Mouse (Mus musculus) frontal cortex, adult (tissue): ENCODE data around the gene Rb1.

Experiments used
- ATAC-seq: cut with Nextera tagmentation; 2 replicates; pipeline ENCODE4 v1.9.2; 2017; ENCODE audit warnings: mild to moderate bottlenecking, moderate library complexity, mixed read lengths; ENCODE audit not compliant: low TSS enrichment

Gene Rb1

DNA sequence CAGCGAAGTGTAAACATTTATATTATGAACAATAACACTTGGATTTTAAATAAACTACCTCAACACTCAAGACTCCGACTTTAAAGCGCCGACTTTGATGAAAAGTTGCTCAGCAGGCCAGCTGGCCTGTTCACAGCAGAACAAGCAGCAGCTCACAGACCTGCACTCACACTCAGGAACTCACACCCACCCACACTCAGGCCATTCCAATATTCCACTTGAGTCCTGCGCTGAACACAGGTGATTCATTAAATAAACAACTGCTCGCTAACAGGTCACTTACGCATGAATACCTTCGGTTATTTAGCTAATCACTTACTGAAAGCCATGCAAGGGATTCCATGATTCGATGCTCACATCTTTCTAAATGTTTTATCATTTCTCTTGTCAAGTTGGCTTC is 63.4 kb downstream of the Rb1 start:
- ATAC-seq: no peak

DNA sequence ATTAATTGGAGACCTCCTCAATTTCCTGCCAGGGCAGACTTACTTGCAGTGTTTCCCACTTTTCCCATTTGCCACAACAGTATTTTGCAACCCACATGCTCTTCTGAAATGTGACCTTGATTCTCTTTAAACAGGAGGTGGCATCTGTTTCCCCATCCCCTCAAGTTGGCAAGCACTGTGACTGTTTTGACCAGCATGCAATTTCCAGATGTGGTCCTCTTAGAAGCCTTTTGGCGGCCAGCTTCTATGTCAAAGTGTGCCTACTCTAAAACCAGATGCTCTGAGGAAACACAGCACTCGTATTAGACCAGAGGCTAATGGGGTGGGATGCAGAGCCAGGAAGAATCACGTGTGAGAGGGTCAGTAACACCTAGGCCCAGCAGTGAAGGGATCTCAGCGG is 67.4 kb downstream of the Rb1 start:
- no peak for ATAC-seq

DNA sequence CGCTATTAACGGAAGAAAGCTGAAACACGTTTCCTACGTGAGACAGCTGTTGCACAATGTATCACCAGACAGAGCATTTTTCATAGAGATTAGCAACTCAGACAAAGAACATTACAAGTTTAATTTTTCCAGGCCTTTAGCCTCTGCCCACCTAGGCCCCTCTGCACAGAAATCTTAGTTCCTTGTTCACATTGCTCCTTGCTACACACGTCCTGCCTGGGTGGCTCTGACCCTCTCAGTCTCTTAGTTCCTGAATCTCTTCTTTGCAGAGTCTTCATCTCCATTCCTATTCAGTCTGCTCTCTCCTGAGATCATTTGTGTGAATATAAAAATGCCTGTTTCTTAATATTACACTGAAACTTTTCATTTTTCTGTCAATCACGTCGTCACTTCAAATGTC is 68.3 kb downstream of the Rb1 start:
- ATAC-seq: no peak

DNA sequence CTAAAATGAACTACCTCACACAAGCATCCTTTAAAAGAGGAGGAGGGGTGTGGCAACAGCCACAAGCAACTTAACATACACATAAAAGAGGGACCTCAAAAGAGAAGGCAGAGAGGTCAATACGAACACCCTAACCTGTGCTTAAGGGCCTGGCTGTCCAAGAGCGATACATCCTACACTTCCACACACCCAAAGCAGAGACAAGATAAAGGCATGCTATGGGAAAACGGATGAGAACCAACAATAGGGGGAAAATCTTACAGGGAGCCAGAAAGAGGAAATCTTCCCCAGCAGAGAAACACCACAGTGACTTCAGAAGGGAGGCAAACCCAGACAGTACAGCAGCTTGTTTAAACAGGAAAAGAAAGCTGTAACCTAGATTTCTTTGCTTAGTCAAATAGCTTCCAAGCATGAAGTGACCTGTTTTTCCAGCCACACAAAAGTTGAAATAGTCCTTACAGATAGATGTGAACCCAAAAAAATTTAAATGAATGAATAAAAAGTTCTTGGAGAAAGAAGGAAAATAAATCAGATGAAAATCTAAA is 70.1 kb downstream of the Rb1 start:
- peak; percentile 79 for ATAC-seq

DNA sequence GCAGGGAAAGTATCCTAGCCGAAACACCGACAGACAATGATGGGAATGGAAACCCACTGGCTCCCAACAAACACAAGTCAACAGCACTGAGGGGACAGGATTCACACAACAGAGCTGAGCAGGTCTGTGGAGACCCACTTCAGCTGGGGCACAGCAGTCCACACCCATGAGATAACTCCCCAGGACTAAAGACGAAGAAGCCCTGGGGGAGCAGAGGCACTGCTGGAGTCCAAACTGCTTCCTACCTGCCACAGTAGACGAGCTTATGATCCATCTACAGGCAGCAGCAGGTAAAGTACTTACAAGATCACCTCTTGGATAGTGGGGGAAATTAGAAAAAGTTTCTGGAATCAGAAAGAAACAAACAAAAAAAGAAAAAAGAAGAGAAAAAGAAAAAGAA is 71.2 kb downstream of the Rb1 start:
- no peak for ATAC-seq

DNA sequence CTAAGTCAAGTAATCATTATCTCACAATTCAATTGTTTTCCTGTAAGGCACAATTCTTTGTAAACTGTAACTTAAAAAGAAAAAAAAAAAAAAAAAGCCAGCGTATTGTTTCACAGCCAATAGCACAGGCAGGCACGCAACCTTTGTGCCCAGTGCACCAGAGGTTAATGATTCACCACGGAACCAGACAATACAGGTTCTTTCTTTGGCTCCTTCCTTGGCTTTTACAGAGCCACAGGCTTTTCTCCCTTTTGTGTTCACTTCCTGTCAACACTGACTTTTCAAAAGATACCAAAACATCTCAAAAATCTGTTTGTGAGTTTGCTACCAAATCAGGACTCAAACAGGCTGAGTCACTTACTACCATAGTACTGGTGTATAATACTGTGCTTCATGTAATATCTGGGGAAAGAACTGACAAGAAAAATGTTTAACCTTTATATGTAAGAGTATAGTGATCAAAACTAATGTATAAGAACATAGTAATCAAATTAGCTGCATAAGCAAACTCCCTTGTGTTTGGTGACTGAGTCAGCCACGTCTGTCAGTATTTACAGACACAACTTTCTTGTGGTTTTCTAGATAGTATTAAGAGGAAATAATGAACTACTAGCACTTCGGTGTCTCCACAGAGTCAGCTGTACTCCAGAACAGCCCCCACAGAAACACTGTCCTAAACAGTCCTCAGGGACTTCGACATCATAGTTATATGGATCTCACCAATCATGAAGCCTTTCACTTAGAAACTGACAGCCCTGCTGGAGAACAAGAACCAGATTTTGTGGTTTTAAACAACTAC is 72.0 kb downstream of the Rb1 start:
- ATAC-seq: no peak

DNA sequence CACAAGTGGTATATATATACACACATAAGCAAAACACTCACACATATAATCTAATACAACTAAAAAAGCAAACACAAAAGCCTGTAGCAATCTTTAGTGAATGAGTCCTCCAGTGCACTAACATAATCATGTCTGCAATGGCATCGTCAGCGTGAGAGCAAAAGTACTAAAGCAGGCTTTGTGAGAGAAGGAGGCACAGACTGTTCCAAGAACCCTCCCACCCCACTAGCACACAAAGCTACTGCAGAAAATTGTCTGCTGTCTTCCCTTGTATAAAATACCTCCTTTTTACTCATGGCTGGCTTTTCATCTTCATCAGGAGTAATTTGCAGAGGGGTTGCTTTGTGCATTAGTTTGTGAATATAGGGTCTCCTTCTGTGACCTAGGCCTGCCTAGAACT is 73.3 kb downstream of the Rb1 start:
- ATAC-seq: peak; percentile 87

DNA sequence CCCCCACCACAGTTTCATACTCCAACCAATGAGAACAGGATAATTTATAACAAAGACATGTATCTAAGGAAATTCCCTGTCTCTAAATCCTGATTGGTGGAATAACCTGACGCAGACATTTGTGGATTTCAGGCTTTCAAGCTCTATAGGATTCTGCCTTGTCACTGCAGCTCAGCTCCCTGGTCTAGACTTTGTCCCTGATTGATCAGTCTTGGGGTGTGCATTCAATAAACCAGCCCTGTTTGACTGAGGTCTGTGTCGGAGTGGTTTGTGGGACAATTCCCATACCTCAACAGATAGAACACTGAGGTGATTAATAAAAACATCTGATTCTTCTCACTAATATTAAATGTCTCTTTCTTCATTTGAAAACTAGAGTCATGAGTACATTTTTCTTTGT is 75.6 kb downstream of the Rb1 start:
- ATAC-seq: no peak

DNA sequence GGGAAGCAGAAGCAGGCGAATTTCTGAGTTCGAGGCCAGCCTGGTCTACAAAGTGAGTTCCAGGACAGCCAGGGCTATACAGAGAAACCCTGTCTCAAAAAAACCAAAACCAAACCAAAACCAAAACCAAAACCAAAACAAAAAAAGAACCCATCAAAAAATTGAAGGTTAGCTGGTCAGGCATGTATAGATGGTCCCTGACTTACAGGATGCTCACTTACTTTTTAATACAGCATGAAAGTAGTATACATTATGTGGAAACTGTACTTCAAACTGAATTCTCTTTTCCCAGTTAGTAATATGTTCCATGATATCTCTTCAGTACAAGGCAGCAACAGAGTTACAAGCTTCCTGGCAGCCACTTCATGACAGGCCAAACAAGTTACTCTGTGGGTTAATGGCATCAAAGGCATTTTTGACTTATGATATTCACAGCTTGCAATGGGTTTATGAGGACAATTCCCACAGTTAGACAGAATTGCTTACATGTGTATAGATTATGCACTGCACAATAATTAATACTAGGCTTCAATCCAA is 81.5 kb downstream of the Rb1 start:
- ATAC-seq: no peak

DNA sequence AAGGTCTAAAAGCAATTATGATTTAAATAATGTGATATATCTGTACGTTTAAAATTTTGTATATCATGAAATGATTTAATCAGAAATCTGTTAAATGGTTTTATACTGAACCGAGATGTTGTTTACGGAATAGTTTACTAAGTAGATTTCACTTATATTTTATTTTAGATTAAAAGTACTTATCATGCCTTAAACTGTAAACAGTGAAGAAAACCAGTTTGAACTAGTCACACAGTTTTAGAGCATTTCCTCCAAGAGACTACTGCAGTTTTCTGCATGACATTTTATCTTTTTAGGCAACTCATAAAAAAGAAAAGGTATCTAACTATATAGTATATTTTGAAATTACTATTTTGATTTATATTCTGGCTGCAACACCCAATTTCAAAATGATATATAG is 85.8 kb downstream of the Rb1 start:
- no peak for ATAC-seq

DNA sequence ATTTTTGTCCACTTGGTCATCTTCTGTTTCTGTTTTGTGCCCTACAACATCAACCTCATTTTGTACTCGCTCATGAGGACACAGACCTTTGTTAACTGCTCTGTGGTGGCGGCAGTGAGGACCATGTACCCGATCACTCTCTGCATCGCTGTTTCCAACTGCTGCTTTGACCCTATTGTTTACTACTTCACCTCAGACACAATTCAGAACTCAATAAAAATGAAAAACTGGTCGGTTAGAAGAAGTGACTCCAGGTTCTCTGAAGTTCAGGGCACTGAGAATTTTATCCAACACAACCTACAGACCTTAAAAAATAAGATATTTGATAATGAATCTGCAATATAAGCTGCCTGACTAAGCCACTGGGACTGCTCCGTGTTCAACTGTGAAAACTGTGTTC is 86.3 kb downstream of the Rb1 start:
- ATAC-seq: no peak

DNA sequence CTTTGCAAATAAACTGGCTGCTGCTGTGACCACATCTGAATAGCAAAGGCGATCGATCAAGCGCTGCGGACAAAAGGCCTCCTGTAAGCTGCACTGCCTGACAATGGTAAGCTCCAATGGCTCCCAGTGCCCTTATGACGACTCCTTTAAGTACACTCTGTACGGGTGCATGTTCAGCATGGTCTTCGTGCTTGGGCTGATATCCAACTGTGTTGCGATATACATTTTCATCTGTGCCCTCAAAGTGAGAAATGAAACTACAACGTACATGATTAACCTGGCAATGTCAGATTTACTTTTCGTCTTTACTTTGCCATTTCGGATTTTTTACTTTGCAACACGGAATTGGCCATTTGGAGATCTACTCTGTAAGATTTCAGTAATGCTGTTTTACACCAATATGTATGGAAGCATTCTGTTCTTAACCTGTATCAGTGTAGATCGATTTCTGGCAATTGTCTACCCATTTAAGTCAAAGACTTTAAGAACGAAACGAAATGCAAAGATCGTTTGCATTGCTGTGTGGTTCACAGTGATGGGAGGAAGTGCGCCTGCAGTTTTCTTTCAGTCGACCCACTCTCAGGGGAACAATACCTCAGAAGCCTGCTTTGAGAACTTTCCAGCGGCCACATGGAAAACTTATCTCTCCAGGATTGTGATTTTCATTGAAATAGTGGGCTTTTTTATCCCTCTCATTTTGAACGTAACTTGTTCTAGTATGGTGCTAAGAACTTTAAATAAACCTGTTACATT is 86.9 kb downstream of the Rb1 start:
- ATAC-seq: peak; percentile 61; the same call in 1 of the 2 replicates

DNA sequence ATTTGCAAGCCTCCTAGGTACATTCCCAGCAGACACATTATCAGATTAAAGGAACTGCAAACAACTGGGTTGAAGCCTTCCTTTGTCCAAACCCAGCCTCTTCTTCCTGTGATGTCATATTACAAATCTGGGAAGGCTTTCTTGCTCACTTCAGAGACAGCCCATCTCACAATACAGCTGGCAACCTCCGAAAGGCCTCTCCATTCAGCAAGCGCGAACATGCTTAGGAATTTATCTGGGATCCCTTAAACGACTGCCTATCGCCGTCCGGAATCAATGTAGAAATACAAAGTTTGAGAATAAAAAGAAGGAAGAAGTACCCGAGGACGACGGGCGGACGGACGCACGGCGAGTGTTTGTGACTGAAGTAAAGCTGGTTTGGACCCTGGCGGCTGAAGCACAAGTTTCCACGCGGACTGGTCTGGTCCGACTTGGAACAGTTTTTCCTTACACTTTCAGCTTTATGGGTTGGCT is 87.7 kb downstream of the Rb1 start, which contains the start of gene Lpar6:
Gene Lpar6 (plus strand): TSS at position 48 of the 474 bp plus-strand sequence.
- ATAC-seq: peak; percentile 86

DNA sequence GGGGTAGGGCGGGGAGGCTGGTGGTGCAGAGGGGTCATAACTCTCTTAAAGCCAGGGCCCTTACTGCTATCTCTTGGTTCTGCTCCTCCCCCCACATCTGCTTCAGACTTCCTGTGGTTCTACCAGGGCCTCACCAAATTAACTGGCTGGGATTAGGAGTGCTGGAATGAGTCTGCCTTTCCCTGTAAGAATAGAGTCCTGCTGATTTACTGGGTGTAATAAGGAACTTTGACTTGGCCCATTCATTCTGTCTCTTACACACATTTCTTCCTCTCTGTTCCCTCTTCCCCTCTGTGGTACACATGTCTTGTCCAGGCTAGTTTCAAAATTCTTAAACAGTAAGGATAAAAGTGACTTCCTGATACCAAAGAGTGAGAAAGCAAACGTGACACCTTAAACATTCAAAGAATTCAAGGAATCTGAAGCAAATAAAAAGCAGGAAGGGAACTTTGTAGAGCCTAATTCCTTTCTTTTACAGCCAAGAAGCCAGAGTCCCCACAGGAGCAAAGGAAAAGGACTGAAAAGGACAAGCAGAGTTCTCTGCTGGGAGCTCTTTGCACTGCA is 91.1 kb downstream of the Rb1 start:
- ATAC-seq: no peak

DNA sequence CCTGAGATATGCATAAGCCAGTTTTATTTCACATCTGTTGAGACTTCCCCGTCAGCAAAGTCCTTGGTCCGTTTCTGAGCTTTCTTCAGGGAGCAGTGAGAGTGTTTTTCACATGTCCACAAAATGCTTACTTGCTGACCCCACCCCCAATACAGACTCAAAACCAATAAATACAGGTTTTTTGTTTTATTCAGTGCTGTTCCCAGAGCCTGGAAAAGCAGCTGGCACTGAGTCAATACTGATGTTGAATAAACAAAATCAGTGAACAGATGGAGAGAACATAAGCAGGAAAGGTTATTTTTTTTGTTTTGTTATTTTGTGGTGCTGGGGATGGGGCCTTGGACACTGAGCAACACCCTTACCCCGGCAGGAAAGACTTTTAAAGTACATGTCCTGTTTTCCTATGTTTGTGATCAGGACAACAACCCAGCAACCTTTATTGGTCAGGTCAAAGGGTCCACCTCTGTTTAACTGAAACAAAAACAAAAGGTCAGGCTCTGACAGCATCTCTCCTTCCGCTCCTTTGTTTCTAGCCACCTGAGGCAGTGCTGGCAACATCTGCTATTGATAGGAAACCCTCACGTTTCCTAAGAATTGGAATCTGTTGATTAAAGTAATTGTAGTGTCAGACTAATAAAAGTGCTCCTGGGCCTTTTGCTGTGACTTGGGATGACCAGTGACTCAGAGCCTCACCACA is 94.2 kb downstream of the Rb1 start:
- no peak for ATAC-seq

DNA sequence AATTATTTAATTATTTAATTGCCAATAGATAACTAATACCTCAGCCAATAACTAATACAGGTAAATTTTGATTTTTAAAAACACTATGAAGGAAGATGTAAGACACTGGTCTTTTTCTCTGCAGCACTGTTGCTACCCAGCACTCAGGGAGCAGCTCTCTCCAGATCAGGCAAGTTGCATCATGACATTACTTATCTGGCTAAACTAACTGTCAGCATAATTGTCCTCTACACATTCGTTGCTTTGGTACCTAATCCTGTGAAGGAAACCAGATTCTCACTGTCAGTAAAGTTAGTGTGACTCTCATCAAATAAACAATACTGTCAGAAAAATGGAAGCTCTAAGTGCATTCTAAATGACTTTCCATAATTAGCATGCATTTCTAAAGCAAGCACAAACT is 98.8 kb downstream of the Rb1 start:
- peak; percentile 52; the same call in 1 of the 2 replicates for ATAC-seq

DNA sequence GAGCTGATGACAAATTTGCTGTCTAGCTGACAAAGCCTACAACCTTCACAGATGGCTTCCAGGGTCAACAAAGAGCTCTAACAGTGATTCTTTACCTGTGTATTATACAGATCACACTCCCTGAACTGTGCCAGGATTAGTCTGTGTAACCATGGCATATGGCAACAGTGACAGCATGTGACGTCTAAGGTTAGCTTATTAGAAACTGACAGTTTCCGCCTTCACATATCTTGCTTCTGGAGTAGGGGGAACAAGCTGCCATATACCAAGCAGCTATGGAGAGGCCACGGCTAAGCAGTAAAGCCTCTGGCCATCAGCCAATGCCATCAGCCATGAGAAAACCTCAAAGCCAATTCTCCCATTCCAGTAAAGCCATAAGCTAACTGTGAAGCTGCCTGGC is 99.3 kb downstream of the Rb1 start:
- no peak for ATAC-seq

DNA sequence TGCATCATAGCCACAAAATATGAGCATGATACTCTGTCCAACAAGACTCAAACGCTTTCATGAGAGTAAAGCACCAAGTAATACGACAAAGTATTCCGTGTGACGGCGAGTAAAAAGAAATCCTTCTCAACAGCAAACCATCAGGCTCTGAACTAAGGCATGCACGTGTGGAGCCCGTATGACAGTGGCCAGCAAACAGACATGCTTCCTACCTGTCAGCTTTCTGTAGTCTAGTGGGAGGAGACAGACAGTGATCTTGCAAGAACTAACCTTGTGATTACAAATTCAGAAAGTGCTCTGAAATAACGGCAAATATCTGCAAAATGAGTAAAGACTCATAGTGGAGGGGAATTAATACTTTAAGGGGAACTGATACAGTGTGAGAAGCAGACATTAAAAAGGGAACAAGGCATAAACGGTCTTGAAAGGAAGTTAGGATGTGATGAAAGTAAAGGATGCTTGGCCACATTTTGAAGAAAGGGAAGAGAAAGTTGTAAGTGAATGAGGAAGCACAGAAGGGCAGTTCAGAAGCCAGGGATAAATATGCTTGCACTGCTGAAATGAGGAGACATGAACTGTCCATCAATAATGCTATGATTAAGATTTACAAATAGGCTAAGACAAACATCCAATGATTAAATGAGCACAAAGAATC is 103.2 kb downstream of the Rb1 start:
- no peak for ATAC-seq

DNA sequence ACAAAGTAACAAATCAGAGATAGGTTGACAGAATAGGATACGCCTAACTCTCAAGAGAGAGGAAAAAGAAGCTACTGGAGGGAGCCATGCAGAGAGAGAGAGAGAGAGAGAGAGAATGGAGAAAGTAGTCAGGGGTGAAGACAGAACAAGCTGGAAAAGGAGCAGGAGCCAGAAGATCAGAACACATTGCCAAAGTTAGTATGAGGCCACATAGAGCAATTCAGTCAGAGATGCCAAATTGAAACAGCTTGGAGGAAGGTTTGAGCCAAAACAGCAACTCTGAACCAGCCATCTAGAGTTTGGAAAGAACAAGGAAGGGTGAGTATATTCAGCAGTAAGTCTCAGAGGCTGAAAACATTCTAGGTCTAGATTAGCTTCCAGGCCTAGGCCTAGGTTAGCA is 108.6 kb downstream of the Rb1 start:
- ATAC-seq: 0 out of 2 replicates have a peak, but pooled peaks have one; percentile 27

DNA sequence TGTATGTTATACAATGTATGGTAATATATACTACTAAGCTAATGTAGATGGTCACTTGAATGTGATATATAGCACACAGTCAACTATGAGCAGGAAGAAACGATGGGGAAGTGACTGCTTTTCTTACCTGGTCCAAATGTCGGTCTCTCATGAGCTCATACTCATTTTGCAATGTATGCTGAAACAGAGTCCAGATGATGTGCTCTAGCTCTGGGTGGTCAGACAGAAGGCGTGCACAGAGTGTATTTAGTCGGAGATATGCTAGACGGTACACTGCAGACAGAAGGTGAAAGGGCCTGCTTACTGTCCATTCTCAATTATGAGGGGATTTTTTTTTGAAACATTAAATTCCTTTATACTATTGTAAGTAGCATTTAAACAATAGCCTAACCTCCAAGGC is 114.1 kb downstream of the Rb1 start:
- ATAC-seq: no peak

DNA sequence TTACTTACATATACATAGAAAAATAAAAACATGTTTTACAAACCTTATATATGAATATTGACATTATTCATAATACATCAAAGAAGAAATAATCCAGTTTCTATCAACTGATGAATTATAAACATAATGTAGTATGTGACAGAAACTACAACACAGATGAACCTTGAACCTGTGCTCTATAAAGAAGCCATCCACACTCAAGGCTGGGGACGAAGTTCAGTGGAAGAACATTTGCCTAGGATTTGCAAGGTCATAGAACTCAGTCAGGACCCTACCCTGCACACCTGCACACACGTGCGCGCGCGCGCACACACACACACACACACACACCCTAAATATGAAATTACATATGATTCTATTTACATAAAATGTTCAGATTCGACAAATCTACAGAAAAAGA is 115.4 kb downstream of the Rb1 start:
- ATAC-seq: no peak
